Mouse (Mus musculus): ENCODE data around the gene Pla2g4e. TPM values are rescaled to one million over a fixed set of nuclear protein-coding genes. Genes with fewer than 3 reads are reported as not detected.

Gene Pla2g4e
- polyA plus RNA-seq, 1 experiment from 2014 or later = 1.8 TPM

DNA sequence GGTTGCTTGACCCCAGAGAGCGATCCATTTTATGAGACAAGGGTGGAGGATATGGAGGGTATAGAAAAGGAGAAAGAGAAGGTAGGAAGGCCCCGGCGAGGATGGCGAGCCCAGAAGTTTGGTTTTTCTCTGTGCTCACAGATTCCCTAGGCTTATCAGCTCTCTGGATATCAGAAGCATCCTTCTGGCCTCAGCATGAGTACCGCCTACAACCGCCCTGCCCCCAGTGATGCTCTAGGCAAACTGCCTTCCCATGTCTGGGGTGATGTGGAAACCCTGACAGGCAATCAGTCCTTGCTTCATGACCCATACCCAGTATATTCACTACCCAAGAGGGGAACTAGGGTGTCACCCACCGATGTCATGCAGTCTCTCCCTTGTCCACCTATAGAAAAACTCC, 73.8 kb downstream of the Pla2g4e start:
- Histone ChIP-seq H3K4me3 (no peak overlapping the region), H3K4me1 (no peaks in the 10 kb centered on the region), H3K9me3 (no peaks in the 10 kb centered on the region), H3K27me3 (no peaks in the 10 kb centered on the region), H3K36me3 (no peaks in the 10 kb centered on the region), H3K27ac (replicated peaks) (no peak overlapping the region), H3K4me2 (replicated peaks) (no peak overlapping the region), H3K9ac (replicated peaks) (no peak overlapping the region)
- WGBS = 94% methylated on average over 7 of the region's 7 CpGs
- no peak for ATAC-seq (replicated peaks)

DNA sequence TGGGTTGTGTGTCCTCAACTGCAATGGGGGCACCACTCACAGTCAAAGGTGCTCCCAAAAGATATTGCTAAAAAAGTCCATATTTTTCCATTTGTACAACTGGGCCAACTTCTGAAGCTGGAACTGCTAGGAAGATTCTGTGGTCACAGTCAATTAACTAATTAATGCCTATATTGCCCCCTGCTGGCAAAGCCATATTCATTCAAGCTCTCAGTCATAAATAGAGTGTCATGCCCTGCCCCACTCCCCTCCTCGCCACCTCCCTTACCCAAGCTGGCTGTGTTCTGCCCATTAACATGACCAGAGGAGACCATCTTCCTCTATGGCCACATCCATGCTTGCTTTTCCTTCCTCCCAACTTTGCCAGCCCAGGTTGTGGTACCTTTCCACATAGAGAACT, 74.4 kb downstream of the Pla2g4e start:
- Histone ChIP-seq H3K9me3 (no peaks in the 10 kb centered on the region), H3K4me2 (replicated peaks) (no peak overlapping the region), H3K9ac (replicated peaks) (no peak overlapping the region), H3K36me3 (no peaks in the 10 kb centered on the region), H3K4me3 (no peak overlapping the region), H3K27me3 (no peaks in the 10 kb centered on the region), H3K27ac (replicated peaks) (no peak overlapping the region), H3K4me1 (no peaks in the 10 kb centered on the region)
- 67% methylated on average over 1 of the region's 1 CpGs for WGBS
- ATAC-seq (replicated peaks) = no peak

DNA sequence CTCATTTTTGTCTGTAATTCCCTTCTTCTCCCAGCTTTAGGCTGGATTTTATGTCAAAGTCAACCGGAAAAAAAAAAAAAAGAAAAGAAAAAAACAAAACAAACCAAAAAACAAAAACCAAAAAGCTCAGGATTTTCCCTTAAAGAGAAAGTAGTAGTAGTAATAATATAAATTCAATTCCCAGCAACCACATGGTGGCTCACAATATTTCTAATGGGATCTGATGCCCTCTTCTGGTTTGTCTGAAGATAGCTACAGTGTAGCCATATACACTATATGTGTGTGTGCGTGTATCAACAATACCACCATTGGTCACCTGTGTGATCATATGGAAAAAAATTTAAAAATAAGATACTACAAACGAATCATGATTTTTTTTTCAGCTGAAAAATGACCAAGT, 75.8 kb downstream of the Pla2g4e start:
- H3K27ac ChIP-seq (replicated peaks) = no peak overlapping the region
- H3K4me3 ChIP-seq = no peak overlapping the region
- no peak for ATAC-seq (replicated peaks)
- H3K9me3 ChIP-seq = no peaks in the 10 kb centered on the region
- no peak overlapping the region for H3K9ac ChIP-seq (replicated peaks)
- H3K4me1 ChIP-seq = no peaks in the 10 kb centered on the region
- H3K36me3 ChIP-seq = no peaks in the 10 kb centered on the region
- WGBS = 82% methylated on average over 3 of the region's 3 CpGs
- H3K27me3 ChIP-seq = no peaks in the 10 kb centered on the region
- no peak overlapping the region for H3K4me2 ChIP-seq (replicated peaks)

DNA sequence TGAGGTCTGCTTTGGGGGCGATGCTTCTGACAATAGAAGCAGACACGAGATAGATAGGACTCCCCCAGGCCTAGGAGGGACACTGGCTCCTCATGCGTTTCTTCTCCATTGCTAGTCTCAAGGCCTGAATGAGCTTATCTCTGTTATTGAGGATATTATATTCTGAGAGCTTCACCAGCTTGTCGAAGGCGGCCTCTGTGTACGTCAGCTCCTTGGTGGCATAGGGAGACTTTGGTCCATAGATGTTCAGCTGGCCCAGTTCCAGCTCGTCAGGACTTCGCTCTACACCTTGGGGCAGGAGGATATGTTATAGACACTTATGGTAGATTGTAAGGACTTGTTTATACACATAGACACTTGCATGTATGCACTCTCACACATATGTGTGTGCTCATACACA, 77.4 kb downstream of the Pla2g4e start:
- Histone ChIP-seq H3K4me2 (replicated peaks) (no peak overlapping the region), H3K27me3 (no peaks in the 10 kb centered on the region), H3K36me3 (no peaks in the 10 kb centered on the region), H3K9me3 (no peaks in the 10 kb centered on the region), H3K9ac (replicated peaks) (no peak overlapping the region), H3K4me1 (no peaks in the 10 kb centered on the region), H3K27ac (replicated peaks) (no peak overlapping the region), H3K4me3 (no peak overlapping the region)
- 82% methylated on average over 8 of the region's 8 CpGs for WGBS
- ATAC-seq (replicated peaks) = no peak

DNA sequence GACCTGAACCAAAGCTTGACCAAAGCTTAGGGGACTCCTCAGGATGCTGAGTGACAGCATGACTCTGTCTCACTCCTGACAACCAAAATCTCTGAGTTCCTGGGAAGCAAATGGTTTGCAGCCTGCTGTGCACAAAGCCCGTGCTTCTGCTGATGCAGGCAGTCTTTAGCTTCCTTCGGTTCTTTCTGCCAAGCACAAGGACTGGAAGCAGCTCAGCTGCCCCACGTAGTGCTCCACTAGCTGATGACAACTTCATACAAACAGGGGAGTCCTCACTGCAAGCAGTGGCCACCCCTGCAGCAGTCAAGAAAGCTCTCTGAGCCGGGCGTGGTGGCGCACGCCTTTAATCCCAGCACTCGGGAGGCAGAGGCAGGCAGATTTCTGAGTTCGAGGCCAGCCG, 79.7 kb downstream of the Pla2g4e start:
- Histone ChIP-seq H3K9me3 (no peaks in the 10 kb centered on the region), H3K4me1 (no peaks in the 10 kb centered on the region), H3K9ac (replicated peaks) (no peak overlapping the region), H3K4me3 (no peak overlapping the region), H3K4me2 (replicated peaks) (no peak overlapping the region), H3K36me3 (no peaks in the 10 kb centered on the region), H3K27me3 (no peaks in the 10 kb centered on the region), H3K27ac (replicated peaks) (no peak overlapping the region)
- WGBS = 85% methylated on average over 10 of the region's 10 CpGs
- ATAC-seq (replicated peaks) = no peak

DNA sequence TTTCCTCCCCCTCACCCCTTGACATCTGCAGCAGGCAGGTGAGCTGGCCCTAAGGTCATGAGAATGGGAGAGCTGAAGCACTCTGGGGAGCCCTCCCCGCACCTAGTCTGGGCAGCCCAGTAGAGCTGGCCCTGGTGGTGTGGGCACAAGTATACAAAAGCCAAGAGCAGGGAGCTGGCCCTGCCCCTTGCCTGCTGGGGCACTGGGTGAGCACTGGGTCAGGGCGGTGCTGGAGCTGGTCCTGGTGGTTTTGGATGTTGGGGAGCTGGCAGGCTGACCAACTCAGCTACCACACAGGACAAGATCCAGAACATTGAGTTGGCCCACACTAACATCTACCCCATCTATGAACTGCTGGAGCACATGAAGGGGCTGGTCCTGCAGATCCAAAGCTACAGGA, 85.7 kb downstream of the Pla2g4e start:
- Histone ChIP-seq H3K4me2 (replicated peaks) (no peak overlapping the region), H3K27ac (replicated peaks) (no peak overlapping the region), H3K4me3 (no peak overlapping the region), H3K4me1 (no peaks in the 10 kb centered on the region), H3K9ac (replicated peaks) (no peak overlapping the region), H3K27me3 (no peaks in the 10 kb centered on the region), H3K9me3 (no peaks in the 10 kb centered on the region), H3K36me3 (no peaks in the 10 kb centered on the region)
- 89% methylated on average over 2 of the region's 2 CpGs for WGBS
- no peak for ATAC-seq (replicated peaks)

DNA sequence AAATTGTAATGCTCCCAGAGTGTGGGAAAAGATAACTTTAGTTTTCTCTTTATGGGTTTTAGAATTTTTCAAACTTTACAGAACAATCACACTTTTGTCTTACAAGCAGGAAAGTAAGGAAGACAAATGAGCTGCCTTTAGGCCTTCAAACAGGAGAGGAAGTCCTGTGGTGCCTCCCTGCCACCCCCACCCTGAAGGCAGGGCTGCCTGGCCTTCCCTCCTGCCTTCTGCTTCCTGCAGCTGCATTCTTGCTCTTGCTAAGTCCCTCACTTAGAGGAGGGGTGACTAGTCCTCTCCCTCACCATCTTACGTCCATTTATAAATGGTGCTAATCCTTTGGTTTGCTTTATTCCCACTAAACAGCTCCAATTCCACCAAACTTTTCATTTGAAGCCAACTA, 86.3 kb downstream of the Pla2g4e start:
- Histone ChIP-seq H3K27me3 (peaks cover 1% of the 10 kb centered on the region), H3K36me3 (no peaks in the 10 kb centered on the region), H3K27ac (replicated peaks) (no peak overlapping the region), H3K9me3 (no peaks in the 10 kb centered on the region), H3K4me2 (replicated peaks) (no peak overlapping the region), H3K4me1 (peaks cover 2% of the 10 kb centered on the region), H3K9ac (replicated peaks) (no peak overlapping the region), H3K4me3 (no peak overlapping the region)
- 24% methylated on average over 1 of the region's 1 CpGs for WGBS
- no peak for ATAC-seq (replicated peaks)

DNA sequence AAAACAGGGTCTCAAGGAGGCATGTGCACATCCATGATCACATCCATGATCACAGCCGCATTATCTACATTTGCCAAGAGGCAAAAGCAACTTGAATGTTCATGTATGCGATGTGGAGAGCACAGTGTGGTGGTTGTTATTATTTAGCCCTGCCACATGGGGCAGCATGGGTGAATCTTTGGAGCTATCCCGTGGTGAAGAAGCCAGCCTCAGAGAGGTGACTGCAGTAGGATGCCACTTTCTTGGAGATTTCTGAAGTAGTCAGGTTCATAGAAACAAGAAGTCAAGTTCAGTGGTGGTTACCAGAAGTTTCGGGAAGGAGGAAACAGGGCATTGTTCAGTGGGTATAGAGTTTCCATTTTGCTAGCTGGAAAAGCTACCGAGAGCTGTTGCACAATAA, 87.1 kb downstream of the Pla2g4e start:
- Histone ChIP-seq H3K9me3 (no peaks in the 10 kb centered on the region), H3K4me1 (peaks cover 9% of the 10 kb centered on the region), H3K9ac (replicated peaks) (no peak overlapping the region), H3K4me2 (replicated peaks) (no peak overlapping the region), H3K36me3 (no peaks in the 10 kb centered on the region), H3K27ac (replicated peaks) (no peak overlapping the region), H3K4me3 (no peak overlapping the region), H3K27me3 (peaks cover 9% of the 10 kb centered on the region)
- no peak for ATAC-seq (replicated peaks)
- 57% methylated on average over 5 of the region's 5 CpGs for WGBS

DNA sequence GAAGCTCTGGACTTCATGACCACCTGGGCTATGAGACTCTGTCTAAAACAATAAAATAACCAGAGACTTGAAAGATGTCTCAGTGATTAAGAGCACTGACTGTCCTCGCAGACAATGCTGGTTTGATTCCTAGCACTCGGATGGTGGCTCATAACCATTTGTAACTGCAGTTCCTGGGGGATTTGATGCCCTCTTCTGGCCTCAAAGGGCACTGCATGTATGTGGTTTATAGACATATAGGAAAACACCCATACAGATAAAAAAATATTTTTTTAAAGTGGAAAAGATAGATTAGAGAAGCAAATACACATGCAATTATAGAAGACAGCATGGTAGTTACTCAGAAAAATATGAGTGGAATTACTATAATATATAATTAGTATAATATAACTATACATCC, 87.5 kb downstream of the Pla2g4e start:
- WGBS = 70% methylated on average over 2 of the region's 2 CpGs
- Histone ChIP-seq H3K4me3 (no peak overlapping the region), H3K4me2 (replicated peaks) (no peak overlapping the region), H3K9me3 (no peaks in the 10 kb centered on the region), H3K9ac (replicated peaks) (no peak overlapping the region), H3K36me3 (no peaks in the 10 kb centered on the region), H3K27me3 (peaks cover 12% of the 10 kb centered on the region), H3K27ac (replicated peaks) (no peak overlapping the region), H3K4me1 (peaks cover 9% of the 10 kb centered on the region)
- no peak for ATAC-seq (replicated peaks)

DNA sequence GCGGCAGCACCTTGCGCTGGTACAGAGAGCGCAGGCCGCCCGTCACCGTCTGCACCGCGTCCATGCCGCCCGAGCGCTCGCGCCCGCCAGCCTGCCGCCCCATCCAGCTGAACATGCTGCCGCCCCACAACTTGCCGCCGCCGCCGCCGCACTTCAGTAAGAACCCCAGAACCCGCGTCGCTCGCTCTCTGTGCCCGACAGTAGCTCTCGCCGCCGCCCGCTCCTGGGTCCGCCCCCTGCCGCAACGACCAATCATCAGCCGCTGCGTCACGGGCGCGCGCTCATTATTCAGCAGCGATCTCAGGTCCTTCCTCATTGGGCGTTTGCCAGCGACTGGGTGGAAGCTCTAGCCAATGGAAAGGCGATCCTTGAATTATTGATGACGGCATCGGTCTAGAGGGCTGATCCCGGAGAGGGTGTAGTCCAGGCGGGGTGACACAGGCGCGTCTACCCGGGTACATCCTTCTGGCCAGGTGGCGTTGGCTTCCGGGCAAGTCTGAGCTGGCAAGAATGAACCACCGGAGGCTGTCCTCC, 90.7 kb downstream of the Pla2g4e start, which contains the start of gene Ehd4:
Ehd4 (minus strand) TSS at position 246 of the 534 bp plus-strand sequence.
- peak within 1 kb of the TSS; percentile 32; the same call in 1 of the 2 replicates for H3K27ac ChIP-seq (replicated peaks)
- H3K4me3 ChIP-seq = peak within 1 kb of the TSS; percentile 78
- H3K36me3 ChIP-seq = no peaks in the 10 kb centered on the region
- H3K9me3 ChIP-seq = no peaks in the 10 kb centered on the region
- H3K4me2 ChIP-seq (replicated peaks) = peak within 1 kb of the TSS; percentile 99
- peaks cover 9% of the 10 kb centered on the region for H3K4me1 ChIP-seq
- under 1% methylated on average over 53 of the region's 53 CpGs for WGBS
- peak; percentile 99 for ATAC-seq (replicated peaks)
- peaks cover 12% of the 10 kb centered on the region for H3K27me3 ChIP-seq
- H3K9ac ChIP-seq (replicated peaks) = peak within 1 kb of the TSS; percentile 54

DNA sequence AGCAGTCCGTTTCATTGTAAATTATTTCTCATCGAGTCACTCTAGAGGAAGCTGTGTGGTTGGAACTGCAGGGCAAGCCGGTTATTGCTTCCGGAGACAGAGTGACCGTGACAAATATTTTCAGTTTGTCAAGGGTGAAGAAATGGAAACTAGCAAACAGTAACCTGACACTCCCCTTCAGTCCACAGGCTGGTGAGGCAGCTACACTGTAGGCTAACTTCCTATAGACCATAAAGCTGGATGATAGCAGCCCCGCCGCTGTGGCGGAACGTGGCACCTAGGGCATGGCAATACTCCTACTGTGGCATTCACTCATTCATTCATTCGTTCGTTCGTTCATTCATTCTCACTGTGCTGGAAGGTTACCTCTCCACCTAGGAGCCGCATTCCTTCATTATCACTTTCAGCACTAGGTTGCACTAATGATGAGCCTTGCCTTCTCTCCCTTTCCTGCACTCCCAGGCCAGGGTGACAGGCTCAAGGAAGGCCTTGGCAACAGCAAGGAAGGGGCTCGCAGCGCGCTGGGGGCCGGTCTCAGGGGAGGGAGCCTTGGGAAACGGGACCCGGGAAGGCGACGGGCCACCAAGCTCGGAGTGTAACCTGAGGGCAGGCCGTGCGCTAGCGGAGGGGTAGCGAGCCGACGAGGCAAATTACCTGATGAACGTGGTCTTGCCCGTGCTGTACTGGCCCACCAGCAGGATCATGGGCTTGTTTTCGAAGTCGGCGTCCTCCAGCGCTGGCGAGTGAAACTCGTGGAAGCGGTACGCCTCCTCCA, 91.4 kb downstream of the Pla2g4e start:
- Histone ChIP-seq H3K4me1 (peaks cover 9% of the 10 kb centered on the region), H3K27ac (replicated peaks) (peak overlapping the region; percentile 32; the same call in 1 of the 2 replicates), H3K9me3 (no peaks in the 10 kb centered on the region), H3K4me2 (replicated peaks) (peak overlapping the region; percentile 99), H3K36me3 (no peaks in the 10 kb centered on the region), H3K9ac (replicated peaks) (peak overlapping the region; percentile 54), H3K4me3 (peak overlapping the region; percentile 78), H3K27me3 (peaks cover 12% of the 10 kb centered on the region)
- peak; percentile 24; the same call in 1 of the 2 replicates for ATAC-seq (replicated peaks)
- 6% methylated on average over 38 of the region's 38 CpGs for WGBS

DNA sequence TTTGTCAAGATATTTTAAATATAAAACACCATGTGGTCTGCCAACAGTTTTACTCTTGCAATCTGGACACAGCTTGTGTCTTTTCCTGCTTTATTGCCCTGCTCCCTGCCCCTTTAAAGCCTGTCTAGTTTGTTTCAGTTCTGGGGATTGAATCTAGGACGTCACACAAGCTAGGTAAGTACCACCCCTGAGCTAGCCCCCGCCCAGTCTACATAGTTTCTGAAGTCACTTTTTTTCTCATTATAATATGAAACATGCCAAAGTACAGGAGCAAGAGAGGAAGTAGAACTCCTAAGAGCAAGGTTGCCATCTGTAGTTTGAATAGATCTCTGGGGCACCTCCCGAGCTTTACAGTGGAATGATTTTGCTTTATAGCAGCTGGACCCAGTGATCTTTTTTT, 94.6 kb downstream of the Pla2g4e start:
- Histone ChIP-seq H3K9ac (replicated peaks) (no peak overlapping the region), H3K36me3 (no peaks in the 10 kb centered on the region), H3K9me3 (no peaks in the 10 kb centered on the region), H3K4me2 (replicated peaks) (no peak overlapping the region), H3K4me3 (no peak overlapping the region), H3K4me1 (peaks cover 9% of the 10 kb centered on the region), H3K27me3 (peaks cover 12% of the 10 kb centered on the region), H3K27ac (replicated peaks) (no peak overlapping the region)
- WGBS = 86% methylated on average over 3 of the region's 3 CpGs
- no peak for ATAC-seq (replicated peaks)

DNA sequence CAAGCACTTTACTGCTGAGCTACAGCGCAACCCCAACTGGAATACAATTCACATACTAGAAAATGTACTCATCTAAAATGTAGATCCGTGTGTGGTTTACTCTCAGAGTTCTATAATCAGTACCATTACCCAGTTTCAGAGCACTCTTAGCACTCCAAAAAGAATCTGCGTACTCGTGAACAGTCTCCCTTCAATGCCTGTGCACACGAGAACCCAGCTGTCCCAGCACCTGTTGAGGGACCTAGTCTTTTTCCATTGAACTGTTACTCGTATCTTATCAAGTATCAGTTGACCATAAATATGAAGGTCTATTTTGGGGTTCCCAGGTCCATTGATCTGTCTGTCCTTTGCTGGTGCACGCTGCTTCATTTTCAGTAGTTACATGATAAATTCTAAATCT, 95.5 kb downstream of the Pla2g4e start:
- H3K9ac ChIP-seq (replicated peaks) = no peak overlapping the region
- H3K4me1 ChIP-seq = peaks cover 9% of the 10 kb centered on the region
- whole genome bisulfite sequencing = 86% methylated on average over 7 of the region's 7 CpGs
- ATAC-seq (replicated peaks) = no peak
- H3K4me3 ChIP-seq = no peak overlapping the region
- no peak overlapping the region for H3K4me2 ChIP-seq (replicated peaks)
- no peaks in the 10 kb centered on the region for H3K9me3 ChIP-seq
- no peak overlapping the region for H3K27ac ChIP-seq (replicated peaks)
- H3K36me3 ChIP-seq = no peaks in the 10 kb centered on the region
- peaks cover 12% of the 10 kb centered on the region for H3K27me3 ChIP-seq
